Mouse (Mus musculus) liver, adult 10 weeks (tissue): ENCODE results near the gene Tas2r126. TPM values are rescaled to one million over a fixed set of nuclear protein-coding genes. Genes with fewer than 3 reads are reported as not detected.

Experiments used
- polyA plus RNA-seq: library from polyadenylated mRNA; stranded (reverse); fragments of 350-450 nt; fragmentation: Illumina TruSeq; extraction: RNeasy Lipid Tissue Mini Kit (QIAGEN cat#74804); gene quantifications from one replicate; pipeline ENCODE4 v1.2.3, GENCODE M21; 2014; ENCODE audit warnings: low read depth, low replicate concordance

Tas2r126 gene
- not detected for polyA plus RNA-seq

DNA sequence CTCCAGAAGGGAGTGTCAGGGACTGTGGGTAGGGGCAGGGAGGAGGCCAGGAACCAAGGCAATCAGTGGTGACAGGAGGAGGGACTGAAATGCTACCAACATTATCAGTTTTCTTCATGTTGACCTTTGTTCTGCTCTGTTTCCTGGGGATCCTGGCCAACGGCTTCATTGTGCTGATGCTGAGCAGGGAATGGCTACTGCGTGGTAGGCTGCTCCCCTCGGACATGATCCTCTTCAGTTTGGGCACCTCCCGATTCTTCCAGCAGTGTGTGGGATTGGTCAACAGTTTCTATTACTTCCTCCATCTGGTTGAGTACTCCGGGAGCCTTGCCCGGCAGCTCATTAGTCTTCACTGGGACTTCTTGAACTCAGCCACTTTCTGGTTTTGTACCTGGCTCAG is at the start of gene Tas2r126:
Gene Tas2r126 (plus strand): TSS at position 90 of the 400 bp plus-strand sequence.

GRCm38 (mm10) chr6:42399938-42400337 is 34.4 kb upstream of the Tas2r126 start, which contains the start of gene Tas2r143:
Gene Tas2r143, plus strand, starts transcription at chr6:42400238.

GRCm38 (mm10) chr6:42405134-42405533 is 29.2 kb upstream of the Tas2r126 start, which contains the start of gene Tas2r135:
Gene Tas2r135, plus strand, starts transcription at chr6:42405434.

DNA sequence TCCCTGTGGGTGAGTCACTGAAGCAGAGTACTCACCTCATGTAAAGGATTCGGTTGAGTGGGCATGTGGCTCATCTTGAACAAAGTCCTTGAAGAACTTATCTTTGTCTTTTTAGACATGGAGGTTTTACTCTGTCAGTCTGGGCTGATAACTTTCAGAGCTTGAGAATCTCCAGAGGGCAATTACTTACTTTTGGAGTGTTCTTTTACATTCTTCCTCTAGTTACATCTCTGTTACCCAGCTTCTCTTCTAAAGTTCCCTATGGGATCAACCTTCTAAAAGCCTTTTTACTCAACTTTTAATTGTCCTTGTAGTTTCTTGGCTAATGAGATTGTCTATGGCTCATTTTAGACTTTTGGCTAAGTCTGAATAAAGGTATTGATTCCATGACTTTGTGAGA is 30.8 kb downstream of the Tas2r126 start, which contains the start of gene Olfr458:
Gene Olfr458 (minus strand): TSS at position 101 of the 400 bp plus-strand sequence.

GRCm38 (mm10) chr6:42476235-42476634 is 41.9 kb downstream of the Tas2r126 start, which contains the start of gene Olfr457:
Gene Olfr457, minus strand, starts transcription at chr6:42476335.

Other genes starting within 250 kb of the Tas2r126 start
- not detected for gene Tas2r144, start 219.2 kb upstream of the Tas2r126 start, polyA plus RNA-seq
- gene Gstk1, start 188.6 kb upstream of the Tas2r126 start, polyA plus RNA-seq, result 200 TPM
- gene Tmem139, start 172.6 kb upstream of the Tas2r126 start, polyA plus RNA-seq, result 0.58 TPM
- gene Casp2, start 169.6 kb upstream of the Tas2r126 start, polyA plus RNA-seq, result 5.0 TPM
- not detected for gene Clcn1, start 147.8 kb upstream of the Tas2r126 start, polyA plus RNA-seq
- gene Fam131b, start 109.9 kb upstream of the Tas2r126 start, polyA plus RNA-seq, result not detected
- 3.2 TPM for gene Zyx, start 84.9 kb upstream of the Tas2r126 start, polyA plus RNA-seq
- gene Epha1, start 61.3 kb upstream of the Tas2r126 start, polyA plus RNA-seq, result 4.6 TPM
- gene Tas2r143, start 34.3 kb upstream of the Tas2r126 start, polyA plus RNA-seq, result not detected
- not detected for gene Tas2r135, start 29.1 kb upstream of the Tas2r126 start, polyA plus RNA-seq
- not detected for gene Olfr458, start 30.7 kb downstream of the Tas2r126 start, polyA plus RNA-seq
- not detected for gene Olfr457, start 41.8 kb downstream of the Tas2r126 start, polyA plus RNA-seq
- not detected for gene Olfr456, start 52.7 kb downstream of the Tas2r126 start, polyA plus RNA-seq
- gene Olfr455, start 113.1 kb downstream of the Tas2r126 start, polyA plus RNA-seq, result not detected
- gene Tcaf3, start 163.2 kb downstream of the Tas2r126 start, polyA plus RNA-seq, result not detected
- 0.58 TPM for gene Tcaf2, start 210.7 kb downstream of the Tas2r126 start, polyA plus RNA-seq